Mouse (Mus musculus): Measurements from ENCODE around the gene Itgb4. TPM values are rescaled to one million over a fixed set of nuclear protein-coding genes. Genes with fewer than 3 reads are reported as not detected.

The Itgb4 gene
- polyA plus RNA-seq, 1 experiment from 2014 or later, result 0.34 TPM

- Histone ChIP-seq H3K9ac (replicated peaks) (no peak within 1 kb of the TSS), H3K9me3 (ENCODE audit: low read length) (no peaks in the 10 kb centered on the region), H3K27me3 (ENCODE audit: insufficient read depth, low read length) (no peaks in the 10 kb centered on the region), H3K4me2 (ENCODE audit: low read depth, low read length) (no peak within 1 kb of the TSS), H3K36me3 (replicated peaks; ENCODE audit: insufficient read depth, low read length) (peaks cover 5% of the 10 kb centered on the region), H3K4me3 (ENCODE audit: low read depth, low read length) (no peak within 1 kb of the TSS), H3K27ac (ENCODE audit: low read depth) (peak within 1 kb of the TSS; percentile 64), H3K4me1 (ENCODE audit: insufficient read depth) (peaks cover 23% of the 10 kb centered on the region)
- ATAC-seq (no peak), DNase-seq (no peak)
- TF ChIP-seq EP300 (IDR thresholded peaks at IDR 0.05; ENCODE audit: low read depth) (no peak), CTCF (IDR thresholded peaks at IDR 0.05; ENCODE audit: low read depth) (no peak)
- 68% methylated on average over 4 of the region's 4 CpGs for WGBS (ENCODE audit: insufficient replicate concordance)
Observed at GRCm38 (mm10) chr11:116027756-116028155, 53.2 kb downstream of the Itgb4 start, which contains the start of gene H3f3b. Gene H3f3b (minus strand): TSS chr11:116027962.

- ATAC-seq, result no peak
- Histone ChIP-seq H3K36me3 (replicated peaks; ENCODE audit: insufficient read depth, low read length) (peaks cover 4% of the 10 kb centered on the region), H3K27me3 (ENCODE audit: insufficient read depth, low read length) (no peaks in the 10 kb centered on the region), H3K9me3 (ENCODE audit: low read length) (no peaks in the 10 kb centered on the region), H3K4me3 (ENCODE audit: low read depth, low read length) (no peak overlapping the region), H3K4me1 (ENCODE audit: insufficient read depth) (peaks cover 26% of the 10 kb centered on the region), H3K9ac (replicated peaks) (no peak overlapping the region), H3K27ac (ENCODE audit: low read depth) (peak overlapping the region; percentile 64; the same call in 1 of the 2 replicates), H3K4me2 (ENCODE audit: low read depth, low read length) (no peak overlapping the region)
- 73% methylated on average over 9 of the region's 9 CpGs for WGBS (ENCODE audit: insufficient replicate concordance)
- DNase-seq, result no peak
- no peak for TF ChIP-seq CTCF (IDR thresholded peaks at IDR 0.05; ENCODE audit: low read depth)
- no peak for TF ChIP-seq EP300 (IDR thresholded peaks at IDR 0.05; ENCODE audit: low read depth)
Observed at GRCm38 (mm10) chr11:116028177-116028865, 53.8 kb downstream of the Itgb4 start.

GRCm38 (mm10) chr11:116029086-116029865, 54.8 kb downstream of the Itgb4 start:
- peak overlapping the region; percentile 64 for H3K27ac ChIP-seq (ENCODE audit: low read depth)
- 71% methylated on average over 6 of the region's 6 CpGs for WGBS (ENCODE audit: insufficient replicate concordance)
- peaks cover 26% of the 10 kb centered on the region for H3K4me1 ChIP-seq (ENCODE audit: insufficient read depth)
- H3K27me3 ChIP-seq (ENCODE audit: insufficient read depth, low read length), result no peaks in the 10 kb centered on the region
- no peaks in the 10 kb centered on the region for H3K36me3 ChIP-seq (replicated peaks; ENCODE audit: insufficient read depth, low read length)
- no peak for TF ChIP-seq EP300 (IDR thresholded peaks at IDR 0.05; ENCODE audit: low read depth)
- no peak for TF ChIP-seq CTCF (IDR thresholded peaks at IDR 0.05; ENCODE audit: low read depth)
- H3K4me3 ChIP-seq (ENCODE audit: low read depth, low read length), result peak overlapping the region; percentile 75
- DNase-seq (no peak), ATAC-seq (no peak)
- H3K9ac ChIP-seq (replicated peaks), result peak overlapping the region; percentile 0; the same call in 1 of the 2 replicates
- H3K9me3 ChIP-seq (ENCODE audit: low read length), result no peaks in the 10 kb centered on the region
- H3K4me2 ChIP-seq (ENCODE audit: low read depth, low read length), result peak overlapping the region; percentile 70

GRCm38 (mm10) chr11:116030088-116030897, 55.8 kb downstream of the Itgb4 start, which contains the start of gene Unk:
Gene Unk (plus strand): TSS chr11:116030322.
- Histone ChIP-seq H3K36me3 (replicated peaks; ENCODE audit: insufficient read depth, low read length) (no peaks in the 10 kb centered on the region), H3K9me3 (ENCODE audit: low read length) (no peaks in the 10 kb centered on the region), H3K4me2 (ENCODE audit: low read depth, low read length) (peak within 1 kb of the TSS; percentile 70), H3K4me3 (ENCODE audit: low read depth, low read length) (peak within 1 kb of the TSS; percentile 75), H3K9ac (replicated peaks) (peak within 1 kb of the TSS; percentile 93), H3K27me3 (ENCODE audit: insufficient read depth, low read length) (no peaks in the 10 kb centered on the region), H3K4me1 (ENCODE audit: insufficient read depth) (peaks cover 26% of the 10 kb centered on the region), H3K27ac (ENCODE audit: low read depth) (peak within 1 kb of the TSS; percentile 98)
- peak; percentile 96 for DNase-seq
- peak; percentile 94 for ATAC-seq
- WGBS (ENCODE audit: insufficient replicate concordance), result 3% methylated on average over 60 of the region's 67 CpGs
- TF ChIP-seq CTCF (IDR thresholded peaks at IDR 0.05; ENCODE audit: low read depth) (0 out of 2 replicates have a peak, but pooled peaks have one; percentile 2), EP300 (IDR thresholded peaks at IDR 0.05; ENCODE audit: low read depth) (peak; percentile 96)

- 22% methylated on average over 14 of the region's 14 CpGs for WGBS (ENCODE audit: insufficient replicate concordance)
- H3K9ac ChIP-seq (replicated peaks), result peak overlapping the region; percentile 93
- ATAC-seq (peak; percentile 6), DNase-seq (peak; percentile 53)
- no peaks in the 10 kb centered on the region for H3K9me3 ChIP-seq (ENCODE audit: low read length)
- H3K4me3 ChIP-seq (ENCODE audit: low read depth, low read length), result peak overlapping the region; percentile 75
- TF ChIP-seq CTCF (IDR thresholded peaks at IDR 0.05; ENCODE audit: low read depth) (no peak), EP300 (IDR thresholded peaks at IDR 0.05; ENCODE audit: low read depth) (no peak)
- peak overlapping the region; percentile 70 for H3K4me2 ChIP-seq (ENCODE audit: low read depth, low read length)
- peak overlapping the region; percentile 98 for H3K27ac ChIP-seq (ENCODE audit: low read depth)
- H3K36me3 ChIP-seq (replicated peaks; ENCODE audit: insufficient read depth, low read length), result 0 out of 2 replicates have a peak, but pooled peaks cover 2% of the 10 kb centered on the region
- peaks cover 26% of the 10 kb centered on the region for H3K4me1 ChIP-seq (ENCODE audit: insufficient read depth)
- H3K27me3 ChIP-seq (ENCODE audit: insufficient read depth, low read length), result no peaks in the 10 kb centered on the region
Observed at GRCm38 (mm10) chr11:116030898-116031845, 56.7 kb downstream of the Itgb4 start.
